Mouse (Mus musculus) megakaryocyte, embryonic 14.5 days (primary cell): Measurements from ENCODE around the gene Pot1a. TPM values are rescaled to one million over a fixed set of nuclear protein-coding genes. Genes with fewer than 3 reads are reported as not detected.

ENCODE experiments used
- H3K27me3 ChIP-seq: replicated peaks from 2 replicates; pipeline ENCODE3; 2012; ENCODE audit warnings: inconsistent platforms
- H3K36me3 ChIP-seq: replicated peaks from 2 replicates; pipeline ENCODE3; 2012; ENCODE audit warnings: low read length, inconsistent platforms, mixed read lengths
- H3K4me1 ChIP-seq: 2 replicates; pipeline ENCODE4 v1.6.1; 2012; ENCODE audit warnings: inconsistent platforms
- H3K4me3 ChIP-seq: replicated peaks from 2 replicates; pipeline ENCODE3; 2012; ENCODE audit warnings: moderate library complexity, mild to moderate bottlenecking, inconsistent platforms
- H3K9me3 ChIP-seq: 2 replicates; pipeline ENCODE4 v1.6.1; 2012; ENCODE audit warnings: inconsistent platforms
- FLI1 ChIP-seq: IDR thresholded peaks from 2 replicates; pipeline ENCODE4 v1.6.1; 2012; ENCODE audit warnings: low read length, inconsistent platforms, mixed read lengths
- GATA1 ChIP-seq: IDR thresholded peaks from 3 replicates; pipeline ENCODE4 v1.6.1; 2012; ENCODE audit warnings: mixed read lengths, low read length, inconsistent platforms, borderline replicate concordance
- polyA plus RNA-seq: library from polyadenylated mRNA; stranded (reverse); fragments of >175 nt; gene quantifications from 2 replicates; pipeline ENCODE4 v1.2.3, GENCODE M21; 2012; ENCODE audit warnings: low replicate concordance; ENCODE audit not compliant: insufficient read depth

The Pot1a gene
- polyA plus RNA-seq, 1 experiment = 1.3 TPM

GRCm38 (mm10) chr6:25736533-25736932 is 72.5 kb downstream of the Pot1a start:
- Histone ChIP-seq H3K4me3 (no peak overlapping the region), H3K27me3 (no peaks in the 10 kb centered on the region), H3K4me1 (no peaks in the 10 kb centered on the region), H3K36me3 (no peaks in the 10 kb centered on the region), H3K9me3 (no peaks in the 10 kb centered on the region)
- TF ChIP-seq GATA1 (no peak), FLI1 (no peak)

GRCm38 (mm10) chr6:25726560-25726959 is 82.5 kb downstream of the Pot1a start:
- no peak for TF ChIP-seq FLI1
- no peak for TF ChIP-seq GATA1
- Histone ChIP-seq H3K36me3 (no peaks in the 10 kb centered on the region), H3K4me1 (no peaks in the 10 kb centered on the region), H3K9me3 (0 out of 2 replicates have a peak, but pooled peaks cover 3% of the 10 kb centered on the region), H3K4me3 (no peak overlapping the region), H3K27me3 (no peaks in the 10 kb centered on the region)

DNA sequence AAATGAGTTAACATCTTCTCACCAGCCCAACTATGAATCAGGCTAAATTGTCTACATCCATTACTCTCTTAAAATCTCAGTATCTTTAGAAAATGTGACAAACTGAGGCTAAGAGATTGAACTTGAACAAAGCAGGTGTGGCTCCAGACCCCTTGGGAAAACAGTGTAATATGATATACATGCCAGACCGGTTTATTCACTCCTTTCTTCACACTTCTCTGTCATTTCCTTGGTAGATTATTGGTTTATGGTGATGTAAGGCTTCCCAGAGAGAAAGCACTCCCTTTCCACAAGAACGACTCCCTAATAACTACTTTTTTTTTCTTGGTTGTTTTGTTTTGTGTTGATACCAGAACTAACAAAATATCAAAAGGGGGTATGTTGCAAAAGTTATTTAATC is 98.4 kb downstream of the Pot1a start:
- Histone ChIP-seq H3K4me3 (no peak overlapping the region), H3K9me3 (no peaks in the 10 kb centered on the region), H3K27me3 (no peaks in the 10 kb centered on the region), H3K4me1 (no peaks in the 10 kb centered on the region), H3K36me3 (no peaks in the 10 kb centered on the region)
- TF ChIP-seq GATA1 (no peak), FLI1 (no peak)

- H3K36me3 ChIP-seq = no peaks in the 10 kb centered on the region
- TF ChIP-seq FLI1 (no peak), GATA1 (no peak)
- H3K9me3 ChIP-seq = no peaks in the 10 kb centered on the region
- no peaks in the 10 kb centered on the region for H3K4me1 ChIP-seq
- H3K27me3 ChIP-seq = no peaks in the 10 kb centered on the region
- H3K4me3 ChIP-seq = no peak overlapping the region
These were observed 99.7 kb downstream of the Pot1a start for GRCm38 (mm10) chr6:25709250-25709895.

- TF ChIP-seq FLI1 (no peak), GATA1 (no peak)
- Histone ChIP-seq H3K27me3 (no peaks in the 10 kb centered on the region), H3K9me3 (no peaks in the 10 kb centered on the region), H3K36me3 (no peaks in the 10 kb centered on the region), H3K4me1 (no peaks in the 10 kb centered on the region), H3K4me3 (no peak overlapping the region)
These were observed 109.1 kb downstream of the Pot1a start for GRCm38 (mm10) chr6:25699956-25700355.

Other genes starting within 250 kb of the Pot1a start
- gene Gpr37, start 118.5 kb downstream of the Pot1a start, polyA plus RNA-seq = 0.32 TPM in 1 of 2 replicates, not detected in the other